Mouse (Mus musculus): ENCODE measurements around the gene Stap1.

DNA sequence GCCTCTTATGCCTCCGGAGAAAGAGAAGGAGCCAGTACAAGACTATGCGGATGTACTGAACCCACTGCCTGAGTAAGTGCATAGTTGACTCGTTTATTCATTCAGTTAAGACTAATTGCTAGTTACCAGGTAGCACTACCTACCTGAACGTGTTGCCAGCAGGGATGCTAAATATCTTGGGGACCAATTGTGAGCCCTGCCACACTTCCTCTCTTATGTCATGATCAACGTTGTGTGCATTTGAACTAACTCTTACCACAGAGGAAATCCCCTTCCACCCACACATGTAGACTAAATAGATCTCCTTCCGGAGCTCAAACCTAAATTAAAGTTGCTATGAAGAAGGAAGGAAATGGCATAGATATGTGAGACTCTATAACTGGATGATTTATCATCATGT, 15.2 kb downstream of the Stap1 start:
- no peak for TF ChIP-seq CTCF (IDR thresholded peaks at IDR 0.05; ENCODE audit: low read depth)
- TF ChIP-seq EP300 (IDR thresholded peaks at IDR 0.05; ENCODE audit: low read depth): no peak

Data from liver, embryonic 14.5 days (tissue).